Mouse (Mus musculus) CH12.LX (cell line): Measurements from ENCODE around the gene Miox. TPM values are rescaled to one million over a fixed set of nuclear protein-coding genes. Genes with fewer than 3 reads are reported as not detected.
A peak's percentile ranks its signal among the peaks of the same experiment; 100 is the strongest.

Source experiments
- DNase-seq: peaks from one replicate; pipeline ENCODE4 v3.0.0-alpha.2; 2013; ENCODE audit errors: extremely low read depth
- H3K27ac ChIP-seq: 2 replicates; pipeline ENCODE4 v1.5.1; 2012; ENCODE audit warnings: low read depth, mild to moderate bottlenecking, control low read depth, moderate library complexity; ENCODE audit not compliant: insufficient read depth
- H3K27me3 ChIP-seq: replicated peaks from 2 replicates; pipeline ENCODE3; 2012; ENCODE audit warnings: inconsistent platforms
- H3K36me3 ChIP-seq, 2 experiments: replicated peaks in 1 of 2; 2 replicates each; pipeline versions ENCODE3 to v1.6.1; 2012; ENCODE audit warnings: inconsistent platforms in 1 of 2, low read length in 1 of 2, mild to moderate bottlenecking in 1 of 2, mixed read lengths in 1 of 2, moderate library complexity in 1 of 2; ENCODE audit not compliant: control insufficient read depth in 1 of 2, insufficient read depth in 1 of 2
- H3K4me1 ChIP-seq, 2 experiments: 2 replicates each; pipeline ENCODE4 v1.6.1; 2012; ENCODE audit warnings: inconsistent platforms in 1 of 2, moderate library complexity in 1 of 2; ENCODE audit not compliant: insufficient read depth in 2 of 2, control insufficient read depth in 1 of 2
- H3K4me2 ChIP-seq: 2 replicates; pipeline ENCODE4 v1.6.1; 2012; ENCODE audit warnings: low read depth, mild to moderate bottlenecking, control low read depth; ENCODE audit not compliant: poor library complexity, insufficient read depth, severe bottlenecking
- H3K4me3 ChIP-seq, 3 experiments: fragments of 150-350 bp in 1 of 3; sonication (generic) in 1 of 3; replicated peaks in 1 of 3; 2 replicates each; pipeline versions ENCODE3 to v1.5.1; 2011 to 2012; ENCODE audit warnings: low read depth in 2 of 3, low read length in 2 of 3, mild to moderate bottlenecking in 2 of 3, moderate library complexity in 2 of 3, control low read depth in 1 of 3, improper control_type of control experiment in 1 of 3, inconsistent platforms in 1 of 3, mixed read lengths in 1 of 3; ENCODE audit not compliant: poor library complexity in 1 of 3
- H3K79me2 ChIP-seq: replicated peaks from 2 replicates; pipeline ENCODE4 v1.6.1; 2012; ENCODE audit warnings: mild to moderate bottlenecking, moderate library complexity; ENCODE audit not compliant: control insufficient read depth, poor library complexity, insufficient read depth, severe bottlenecking; ENCODE audit errors: extremely low read depth
- H3K9ac ChIP-seq: 2 replicates; pipeline ENCODE4 v1.6.1; 2012; ENCODE audit warnings: low read depth, mild to moderate bottlenecking, control low read depth, moderate library complexity; ENCODE audit not compliant: insufficient read depth
- H3K9me3 ChIP-seq: replicated peaks from 2 replicates; pipeline ENCODE3; 2012; ENCODE audit warnings: low read length, inconsistent platforms, mixed read lengths
- BHLHE40 ChIP-seq: IDR thresholded peaks from 2 replicates; pipeline ENCODE4 v1.6.1; 2011; ENCODE audit warnings: mild to moderate bottlenecking, low read depth, low read length, improper control_type of control experiment
- CHD1 ChIP-seq: IDR thresholded peaks from 2 replicates; pipeline ENCODE4 v1.6.1; 2012; ENCODE audit warnings: low read depth, low read length, improper control_type of control experiment, inconsistent platforms
- CHD2 ChIP-seq: IDR thresholded peaks from 2 replicates; pipeline ENCODE4 v1.6.1; 2011; ENCODE audit warnings: low read length, improper control_type of control experiment
- CTCF ChIP-seq, 2 experiments: IDR thresholded peaks in 1 of 2; conservative IDR thresholded peaks in 1 of 2; 2 replicates each; pipeline ENCODE4 v1.5.1; 2011 to 2012; ENCODE audit warnings: low read depth in 2 of 2, low read length in 2 of 2, improper control_type of control experiment in 1 of 2, inconsistent platforms in 1 of 2, mild to moderate bottlenecking in 1 of 2, moderate library complexity in 1 of 2
- E2F4 ChIP-seq: IDR thresholded peaks from 2 replicates; pipeline ENCODE4 v1.6.1; 2011; ENCODE audit warnings: low read depth, low read length, improper control_type of control experiment; ENCODE audit not compliant: insufficient replicate concordance
- ELF1 ChIP-seq: IDR thresholded peaks from 2 replicates; pipeline ENCODE4 v1.6.1; 2014; ENCODE audit warnings: low read depth, mild to moderate bottlenecking, inconsistent platforms, low read length, improper control_type of control experiment
- EP300 ChIP-seq: IDR thresholded peaks from 2 replicates; pipeline ENCODE4 v1.6.1; 2011; ENCODE audit warnings: low read length, improper control_type of control experiment
- ETS1 ChIP-seq: conservative IDR thresholded peaks from 2 replicates; pipeline ENCODE4 v1.6.1; 2012; ENCODE audit warnings: low read depth, mild to moderate bottlenecking, inconsistent platforms, low read length, improper control_type of control experiment, moderate library complexity
- GABPA ChIP-seq: IDR thresholded peaks from 2 replicates; pipeline ENCODE4 v1.6.1; 2012; ENCODE audit warnings: low read depth, low read length, improper control_type of control experiment, inconsistent platforms; ENCODE audit not compliant: insufficient replicate concordance
- HCFC1 ChIP-seq: IDR thresholded peaks from 2 replicates; pipeline ENCODE4 v1.6.1; 2012; ENCODE audit warnings: low read depth, mild to moderate bottlenecking, inconsistent platforms, low read length, improper control_type of control experiment
- IRF4 ChIP-seq: IDR thresholded peaks from 2 replicates; pipeline ENCODE4 v1.6.1; 2014; ENCODE audit warnings: low read depth, mild to moderate bottlenecking, inconsistent platforms, low read length, improper control_type of control experiment
- JUN ChIP-seq: IDR thresholded peaks from 2 replicates; pipeline ENCODE4 v1.6.1; 2011; ENCODE audit warnings: low read depth, mild to moderate bottlenecking, low read length, improper control_type of control experiment, moderate library complexity; ENCODE audit not compliant: insufficient read depth
- JUND ChIP-seq: conservative IDR thresholded peaks from 2 replicates; pipeline ENCODE4 v1.6.1; 2011; ENCODE audit warnings: low read depth, low read length, improper control_type of control experiment
- KAT2A ChIP-seq: IDR thresholded peaks from 2 replicates; pipeline ENCODE4 v1.6.1; 2012; ENCODE audit warnings: low read length, improper control_type of control experiment, inconsistent platforms; ENCODE audit not compliant: insufficient replicate concordance
- MAFK ChIP-seq: IDR thresholded peaks from 2 replicates; pipeline ENCODE4 v1.6.1; 2011; ENCODE audit warnings: low read length, improper control_type of control experiment; ENCODE audit not compliant: insufficient replicate concordance
- MAX ChIP-seq: IDR thresholded peaks from 2 replicates; pipeline ENCODE4 v1.6.1; 2011; ENCODE audit warnings: low read length, improper control_type of control experiment
- MAZ ChIP-seq: IDR thresholded peaks from 2 replicates; pipeline ENCODE4 v1.6.1; 2012; ENCODE audit warnings: low read depth, mild to moderate bottlenecking, inconsistent platforms, low read length, improper control_type of control experiment, moderate library complexity
- MEF2A ChIP-seq: IDR thresholded peaks from 2 replicates; pipeline ENCODE4 v1.6.1; 2014; ENCODE audit warnings: low read depth, mild to moderate bottlenecking, inconsistent platforms, low read length, improper control_type of control experiment, borderline replicate concordance
- MXI1 ChIP-seq: IDR thresholded peaks from 2 replicates; pipeline ENCODE4 v1.6.1; 2011; ENCODE audit warnings: mild to moderate bottlenecking, low read depth, low read length, improper control_type of control experiment
- MYC ChIP-seq: IDR thresholded peaks from 2 replicates; pipeline ENCODE4 v1.6.1; 2011; ENCODE audit warnings: low read depth, mild to moderate bottlenecking, improper control_type of control experiment, low read length
- NELFE ChIP-seq: IDR thresholded peaks from 2 replicates; pipeline ENCODE4 v1.6.1; 2011; ENCODE audit warnings: low read depth, low read length, improper control_type of control experiment
- NRF1 ChIP-seq: IDR thresholded peaks from 2 replicates; pipeline ENCODE4 v1.6.1; 2014; ENCODE audit warnings: low read depth, mild to moderate bottlenecking, inconsistent platforms, low read length, improper control_type of control experiment, moderate library complexity
- PAX5 ChIP-seq: IDR thresholded peaks from 2 replicates; pipeline ENCODE4 v1.6.1; 2012; ENCODE audit warnings: low read length, inconsistent platforms, mixed read lengths
- POLR2A ChIP-seq: IDR thresholded peaks from 2 replicates; pipeline ENCODE4 v1.6.1; 2011; ENCODE audit warnings: low read depth, mild to moderate bottlenecking, improper control_type of control experiment, low read length
- POLR2AphosphoS2 ChIP-seq: IDR thresholded peaks from 2 replicates; pipeline ENCODE4 v1.6.1; 2011; ENCODE audit warnings: low read depth, low read length, improper control_type of control experiment
- RAD21 ChIP-seq: IDR thresholded peaks from 2 replicates; pipeline ENCODE4 v1.6.1; 2011; ENCODE audit warnings: low read depth, mild to moderate bottlenecking, low read length, improper control_type of control experiment, moderate library complexity
- RCOR1 ChIP-seq: conservative IDR thresholded peaks from 2 replicates; pipeline ENCODE4 v1.6.1; 2012; ENCODE audit warnings: low read depth, mild to moderate bottlenecking, inconsistent platforms, low read length, improper control_type of control experiment
- SIN3A ChIP-seq: IDR thresholded peaks from 2 replicates; pipeline ENCODE4 v1.6.1; 2012; ENCODE audit warnings: low read length, improper control_type of control experiment, inconsistent platforms
- SMC3 ChIP-seq: IDR thresholded peaks from 2 replicates; pipeline ENCODE4 v1.6.1; 2011; ENCODE audit warnings: low read depth, low read length, improper control_type of control experiment
- TBP ChIP-seq: conservative IDR thresholded peaks from 2 replicates; pipeline ENCODE4 v1.6.1; 2011; ENCODE audit warnings: low read depth, low read length, improper control_type of control experiment
- TCF12 ChIP-seq: IDR thresholded peaks from 2 replicates; pipeline ENCODE4 v1.6.1; 2014; ENCODE audit warnings: low read depth, mild to moderate bottlenecking, inconsistent platforms, low read length, improper control_type of control experiment
- UBTF ChIP-seq: IDR thresholded peaks from 2 replicates; pipeline ENCODE4 v1.6.1; 2012; ENCODE audit warnings: low read depth, mild to moderate bottlenecking, inconsistent platforms, low read length, improper control_type of control experiment, moderate library complexity
- USF1 ChIP-seq: IDR thresholded peaks from 2 replicates; pipeline ENCODE4 v1.6.1; 2014; ENCODE audit warnings: low read depth, mild to moderate bottlenecking, inconsistent platforms, low read length, improper control_type of control experiment
- USF2 ChIP-seq: conservative IDR thresholded peaks from 2 replicates; pipeline ENCODE4 v1.6.1; 2011; ENCODE audit warnings: low read depth, low read length, improper control_type of control experiment
- ZC3H11A ChIP-seq: IDR thresholded peaks from 2 replicates; pipeline ENCODE4 v1.6.1; 2012; ENCODE audit warnings: low read depth, mild to moderate bottlenecking, inconsistent platforms, low read length, improper control_type of control experiment
- ZKSCAN1 ChIP-seq: IDR thresholded peaks from 2 replicates; pipeline ENCODE4 v1.6.1; 2012; ENCODE audit warnings: low read depth, inconsistent platforms, low read length, improper control_type of control experiment, borderline replicate concordance
- ZMIZ1 ChIP-seq: IDR thresholded peaks from 2 replicates; pipeline ENCODE4 v1.6.1; 2012; ENCODE audit warnings: low read depth, mild to moderate bottlenecking, inconsistent platforms, low read length, improper control_type of control experiment
- ZNF384 ChIP-seq: IDR thresholded peaks from 2 replicates; pipeline ENCODE4 v1.6.1; 2012; ENCODE audit warnings: low read depth, low read length, improper control_type of control experiment, inconsistent platforms
- dilution Hi-C: fragments of 300-500 bp; cut with MboI; formaldehyde crosslinking; loops from 2 replicates; pipeline ENCODE4 v1.14.3; 2020; ENCODE audit warnings: low sequenced_read_pairs; ENCODE audit not compliant: extremely low pct_unique_long_range_greater_than_20kb, extremely low pct_ligation_motif_present
- in situ Hi-C: fragments of 300-500 bp; cut with MboI; formaldehyde crosslinking; loops from 3 replicates; pipeline ENCODE4 v1.14.3; 2019; ENCODE audit warnings: low sequenced_read_pairs, low pct_ligation_motif_present, low pct_unique_long_range_greater_than_20kb, mixed read lengths
- polyA plus RNA-seq: library from polyadenylated mRNA; unstranded; fragments of >175 nt; gene quantifications from 2 replicates; pipeline ENCODE4 v1.2.1, GENCODE M21; 2012; ENCODE audit warnings: low read depth; ENCODE audit not compliant: insufficient read length
- total RNA-seq, 2 experiments: library from RNA; depleted of rRNA; stranded (reverse); fragments of 300-350 nt in 1 of 2; fragments of >200 nt in 1 of 2; gene quantifications; 2 replicates each; pipeline ENCODE4 v1.2.3; 2012 to 2014

Miox gene
- total and polyA plus RNA-seq, 3 experiments = not detected

- Histone ChIP-seq H3K4me1 (peaks cover 18 to 50% of the 10 kb centered on the region in 2 experiments), H3K36me3 (peaks cover 0 to 13% of the 10 kb centered on the region in 2 experiments), H3K4me3 (peak within 1 kb of the TSS; percentile 82 to 94 (median 93)), H3K27ac (0 out of 2 replicates have a peak within 1 kb of the TSS, but pooled peaks have one; percentile 39), H3K9me3 (no peaks in the 10 kb centered on the region), H3K4me2 (peak within 1 kb of the TSS; percentile 66), H3K79me2 (peaks cover 11% of the 10 kb centered on the region), H3K27me3 (no peaks in the 10 kb centered on the region), H3K9ac (peak within 1 kb of the TSS; percentile 91)
- no peak for TF ChIP-seq CHD1
- no peak for TF ChIP-seq JUND
- TF ChIP-seq POLR2AphosphoS2 = 0 out of 2 replicates have a peak, but pooled peaks have one; percentile 32
- TF ChIP-seq RCOR1 = no peak
- TF ChIP-seq USF2 = no peak
- peak; percentile 90 for TF ChIP-seq NRF1
- TF ChIP-seq TBP = no peak
- no peak for TF ChIP-seq PAX5
- peak; percentile 90 for TF ChIP-seq SIN3A
- TF ChIP-seq NELFE = peak; percentile 82
- TF ChIP-seq E2F4 = no peak
- TF ChIP-seq CTCF (conservative IDR thresholded peaks at IDR 0.05 in 1 of 2, IDR thresholded peaks at IDR 0.05 in 1 of 2; ENCODE audit: low read depth in 2 of 2, low read length in 2 of 2) = no peak
- TF ChIP-seq ETS1 = no peak
- no peak for TF ChIP-seq BHLHE40
- no peak for TF ChIP-seq JUN
- TF ChIP-seq HCFC1 = peak; percentile 74
- peak; percentile 66; the same call in 1 of the 2 replicates for TF ChIP-seq ZMIZ1
- no peak for TF ChIP-seq SMC3
- TF ChIP-seq MAFK = no peak
- TF ChIP-seq KAT2A = no peak
- TF ChIP-seq EP300 = no peak
- TF ChIP-seq MYC = peak; percentile 44; the same call in 1 of the 2 replicates
- no peak for TF ChIP-seq ZNF384
- TF ChIP-seq IRF4 = peak; percentile 29; the same call in 1 of the 2 replicates
- TF ChIP-seq UBTF = no peak
- peak; percentile 61; the same call in 1 of the 2 replicates for TF ChIP-seq ELF1
- peak; percentile 58; the same call in 1 of the 2 replicates for TF ChIP-seq MEF2A
- TF ChIP-seq CHD2 = no peak
- TF ChIP-seq MAZ = 0 out of 2 replicates have a peak, but pooled peaks have one; percentile 50
- no peak for TF ChIP-seq ZC3H11A
- peak; percentile 69 for TF ChIP-seq TCF12
- no peak for TF ChIP-seq GABPA
- peak; percentile 79 for TF ChIP-seq POLR2A
- TF ChIP-seq USF1 = no peak
- 0 out of 2 replicates have a peak, but pooled peaks have one; percentile 25 for TF ChIP-seq MAX
- TF ChIP-seq ZKSCAN1 = no peak
- TF ChIP-seq RAD21 = no peak
- no peak; the same call in 1 of the 2 replicates for TF ChIP-seq MXI1
- in situ Hi-C loops = no loop called here
- dilution Hi-C loops = no loop called here
- peak; percentile 96 for DNase-seq
Measured at GRCm38 (mm10) chr15:89315190-89315731, 18.9 kb upstream of the Miox start, which contains the start of gene Sbf1. Gene Sbf1 (minus strand): TSS chr15:89315311.
